Mouse (Mus musculus): ENCODE measurements at regions not wholly inside any gene's neighbourhood (a gene's known extent, or its start where the extent isn't known, plus 50 kb on each side); places are given as distances from the start of the nearest gene placed in this dataset.

GRCm38 (mm10) chr13:35257386-35257785 lies 230.5 kb upstream of the Eci2 start:
- WGBS (ENCODE audit: missing documents) = 96% methylated on average over 2 of the region's 2 CpGs
- Histone ChIP-seq H3K27ac (no peak overlapping the region), H3K4me3 (ENCODE audit: inconsistent target) (no peak overlapping the region), H3K79me2 (ENCODE audit: inconsistent target) (no peaks in the 10 kb centered on the region), H3K36me3 (ENCODE audit: inconsistent target) (no peaks in the 10 kb centered on the region)

- Histone ChIP-seq H3K4me3 (ENCODE audit: inconsistent target) (no peak overlapping the region), H3K27ac (no peak overlapping the region)
- WGBS (ENCODE audit: missing documents) = 75% methylated on average over 1 of the region's 1 CpGs
Measured at GRCm38 (mm10) chr13:35258720-35259119, 231.8 kb upstream of the Eci2 start.

GRCm38 (mm10) chr13:35283959-35284358 lies 257.1 kb upstream of the Eci2 start:
- no peak overlapping the region for H3K4me3 ChIP-seq (ENCODE audit: inconsistent target)
- no peaks in the 10 kb centered on the region for H3K79me2 ChIP-seq (ENCODE audit: inconsistent target)
- WGBS (ENCODE audit: missing documents) = 100% methylated on average over 1 of the region's 1 CpGs
- no peak overlapping the region for H3K27ac ChIP-seq
- H3K36me3 ChIP-seq (ENCODE audit: inconsistent target) = no peaks in the 10 kb centered on the region

More at GRCm38 (mm10) chr13:35258720-35259119, 231.8 kb upstream of the Eci2 start:
- Histone ChIP-seq H3K36me3 (ENCODE audit: inconsistent target) (no peaks in the 10 kb centered on the region), H3K79me2 (ENCODE audit: inconsistent target) (no peaks in the 10 kb centered on the region)

- no peaks in the 10 kb centered on the region for H3K36me3 ChIP-seq (ENCODE audit: inconsistent target)
- H3K4me3 ChIP-seq (ENCODE audit: inconsistent target) = no peak overlapping the region
- H3K79me2 ChIP-seq (ENCODE audit: inconsistent target) = no peaks in the 10 kb centered on the region
- no peak overlapping the region for H3K27ac ChIP-seq
- 0% methylated on average over 1 of the region's 1 CpGs for WGBS (ENCODE audit: missing documents)
Measured at GRCm38 (mm10) chr13:35302088-35302487, 275.2 kb upstream of the Eci2 start.

GRCm38 (mm10) chr13:35316772-35317171 lies 289.9 kb upstream of the Eci2 start:
- no peaks in the 10 kb centered on the region for H3K79me2 ChIP-seq (ENCODE audit: inconsistent target)
- H3K36me3 ChIP-seq (ENCODE audit: inconsistent target) = no peaks in the 10 kb centered on the region
- 100% methylated on average over 1 of the region's 1 CpGs for WGBS (ENCODE audit: missing documents)
- H3K4me3 ChIP-seq (ENCODE audit: inconsistent target) = no peak overlapping the region
- no peak overlapping the region for H3K27ac ChIP-seq

GRCm38 (mm10) chr13:35326682-35327242 lies 299.9 kb upstream of the Eci2 start:
- no peak overlapping the region for H3K4me3 ChIP-seq (ENCODE audit: inconsistent target)
- H3K36me3 ChIP-seq (ENCODE audit: inconsistent target) = no peaks in the 10 kb centered on the region
- H3K79me2 ChIP-seq (ENCODE audit: inconsistent target) = no peaks in the 10 kb centered on the region
- no peak overlapping the region for H3K27ac ChIP-seq
- 71% methylated on average over 10 of the region's 10 CpGs for WGBS (ENCODE audit: missing documents)

GRCm38 (mm10) chr13:35328320-35328719 lies 301.4 kb upstream of the Eci2 start:
- no peak overlapping the region for H3K27ac ChIP-seq
- no peaks in the 10 kb centered on the region for H3K79me2 ChIP-seq (ENCODE audit: inconsistent target)
- no peak overlapping the region for H3K4me3 ChIP-seq (ENCODE audit: inconsistent target)
- WGBS (ENCODE audit: missing documents) = 37% methylated on average over 2 of the region's 2 CpGs
- no peaks in the 10 kb centered on the region for H3K36me3 ChIP-seq (ENCODE audit: inconsistent target)

- H3K79me2 ChIP-seq (ENCODE audit: inconsistent target) = no peaks in the 10 kb centered on the region
- H3K27ac ChIP-seq = no peak overlapping the region
- H3K36me3 ChIP-seq (ENCODE audit: inconsistent target) = no peaks in the 10 kb centered on the region
- WGBS (ENCODE audit: missing documents) = 79% methylated on average over 1 of the region's 1 CpGs
- no peak overlapping the region for H3K4me3 ChIP-seq (ENCODE audit: inconsistent target)
Measured at GRCm38 (mm10) chr13:35330926-35331325, 304.0 kb upstream of the Eci2 start.

GRCm38 (mm10) chr13:35345507-35346129 lies 314.0 kb upstream of the Cdyl start:
- 88% methylated on average over 2 of the region's 2 CpGs for WGBS (ENCODE audit: missing documents)
- H3K4me3 ChIP-seq (ENCODE audit: inconsistent target) = no peak overlapping the region
- H3K79me2 ChIP-seq (ENCODE audit: inconsistent target) = no peaks in the 10 kb centered on the region

GRCm38 (mm10) chr13:35348283-35348682 lies 311.4 kb upstream of the Cdyl start:
- 98% methylated on average over 3 of the region's 3 CpGs for WGBS (ENCODE audit: missing documents)
- H3K36me3 ChIP-seq (ENCODE audit: inconsistent target) = no peaks in the 10 kb centered on the region
- H3K27ac ChIP-seq = no peak overlapping the region
- no peak overlapping the region for H3K4me3 ChIP-seq (ENCODE audit: inconsistent target)
- H3K79me2 ChIP-seq (ENCODE audit: inconsistent target) = no peaks in the 10 kb centered on the region

More at GRCm38 (mm10) chr13:35345507-35346129, 314.0 kb upstream of the Cdyl start:
- Histone ChIP-seq H3K27ac (no peak overlapping the region), H3K36me3 (ENCODE audit: inconsistent target) (no peaks in the 10 kb centered on the region)

- no peaks in the 10 kb centered on the region for H3K79me2 ChIP-seq (ENCODE audit: inconsistent target)
- H3K27ac ChIP-seq = no peak overlapping the region
- H3K4me3 ChIP-seq (ENCODE audit: inconsistent target) = no peak overlapping the region
- 86% methylated on average over 3 of the region's 3 CpGs for WGBS (ENCODE audit: missing documents)
- H3K36me3 ChIP-seq (ENCODE audit: inconsistent target) = no peaks in the 10 kb centered on the region
Measured at GRCm38 (mm10) chr13:35359345-35359744, 300.3 kb upstream of the Cdyl start.

GRCm38 (mm10) chr13:35377487-35377886 lies 282.1 kb upstream of the Cdyl start:
- Histone ChIP-seq H3K36me3 (ENCODE audit: inconsistent target) (no peaks in the 10 kb centered on the region), H3K4me3 (ENCODE audit: inconsistent target) (no peak overlapping the region), H3K27ac (no peak overlapping the region), H3K79me2 (ENCODE audit: inconsistent target) (no peaks in the 10 kb centered on the region)
- WGBS (ENCODE audit: missing documents) = 94% methylated on average over 2 of the region's 2 CpGs

- WGBS (ENCODE audit: missing documents) = 84% methylated on average over 2 of the region's 2 CpGs
- Histone ChIP-seq H3K4me3 (ENCODE audit: inconsistent target) (no peak overlapping the region), H3K27ac (no peak overlapping the region), H3K79me2 (ENCODE audit: inconsistent target) (no peaks in the 10 kb centered on the region), H3K36me3 (ENCODE audit: inconsistent target) (no peaks in the 10 kb centered on the region)
Measured at GRCm38 (mm10) chr13:35379500-35379899, 280.1 kb upstream of the Cdyl start.

GRCm38 (mm10) chr13:35380224-35381009 lies 279.2 kb upstream of the Cdyl start:
- Histone ChIP-seq H3K79me2 (ENCODE audit: inconsistent target) (no peaks in the 10 kb centered on the region), H3K4me3 (ENCODE audit: inconsistent target) (no peak overlapping the region), H3K36me3 (ENCODE audit: inconsistent target) (no peaks in the 10 kb centered on the region), H3K27ac (no peak overlapping the region)
- 28% methylated on average over 3 of the region's 3 CpGs for WGBS (ENCODE audit: missing documents)

GRCm38 (mm10) chr13:35381641-35382040 lies 278.0 kb upstream of the Cdyl start:
- Histone ChIP-seq H3K36me3 (ENCODE audit: inconsistent target) (no peaks in the 10 kb centered on the region), H3K79me2 (ENCODE audit: inconsistent target) (no peaks in the 10 kb centered on the region), H3K27ac (no peak overlapping the region), H3K4me3 (ENCODE audit: inconsistent target) (no peak overlapping the region)
- WGBS (ENCODE audit: missing documents) = 96% methylated on average over 2 of the region's 2 CpGs

Data from macrophage (primary cell).